Mouse (Mus musculus): ENCODE results near the gene Ccnd2.

Ccnd2 gene

GRCm38 (mm10) chr6:127152106-127152951 is at the start of gene Ccnd2:
Ccnd2 (minus strand) TSS chr6:127152193.
- no peak for ATAC-seq (ENCODE audit: low TSS enrichment)

- ATAC-seq (ENCODE audit: low TSS enrichment), result no peak
These were observed 45.0 kb upstream of the Ccnd2 start for GRCm38 (mm10) chr6:127196985-127197384.

- ATAC-seq (ENCODE audit: low TSS enrichment), result peak; percentile 88
These were observed 29.3 kb upstream of the Ccnd2 start for GRCm38 (mm10) chr6:127181296-127181695.

- no peak for ATAC-seq (ENCODE audit: low TSS enrichment)
These were observed 27.2 kb upstream of the Ccnd2 start for GRCm38 (mm10) chr6:127179056-127179759.

- no peak for ATAC-seq (ENCODE audit: low TSS enrichment)
These were observed 26.0 kb upstream of the Ccnd2 start for GRCm38 (mm10) chr6:127177962-127178361.

- no peak for ATAC-seq (ENCODE audit: low TSS enrichment)
These were observed 25.4 kb upstream of the Ccnd2 start for GRCm38 (mm10) chr6:127177441-127177840.

- ATAC-seq (ENCODE audit: low TSS enrichment), result no peak
These were observed 20.5 kb upstream of the Ccnd2 start for GRCm38 (mm10) chr6:127172461-127172860.

GRCm38 (mm10) chr6:127170734-127171133 is 18.7 kb upstream of the Ccnd2 start:
- ATAC-seq (ENCODE audit: low TSS enrichment), result peak; percentile 41

GRCm38 (mm10) chr6:127165663-127166062 is 13.7 kb upstream of the Ccnd2 start:
- no peak for ATAC-seq (ENCODE audit: low TSS enrichment)

- 0 out of 2 replicates have a peak, but pooled peaks have one; percentile 9 for ATAC-seq (ENCODE audit: low TSS enrichment)
These were observed 10.8 kb upstream of the Ccnd2 start for GRCm38 (mm10) chr6:127162842-127163241.

- ATAC-seq (ENCODE audit: low TSS enrichment), result peak; percentile 58; the same call in 1 of the 2 replicates
These were observed 5.3 kb upstream of the Ccnd2 start for GRCm38 (mm10) chr6:127157321-127157720.

- no peak for ATAC-seq (ENCODE audit: low TSS enrichment)
These were observed 3.5 kb upstream of the Ccnd2 start for GRCm38 (mm10) chr6:127155468-127155867.

GRCm38 (mm10) chr6:127154708-127155268 is 2.8 kb upstream of the Ccnd2 start:
- ATAC-seq (ENCODE audit: low TSS enrichment), result no peak

GRCm38 (mm10) chr6:127153972-127154707 is 2.1 kb upstream of the Ccnd2 start:
- no peak for ATAC-seq (ENCODE audit: low TSS enrichment)

- ATAC-seq (ENCODE audit: low TSS enrichment), result no peak
These were observed 1.4 kb upstream of the Ccnd2 start for GRCm38 (mm10) chr6:127153296-127153800.

- ATAC-seq (ENCODE audit: low TSS enrichment), result no peak
These were observed 358 bp downstream of the Ccnd2 start for GRCm38 (mm10) chr6:127151565-127152105.

GRCm38 (mm10) chr6:127150663-127151564 is 1.1 kb downstream of the Ccnd2 start:
- ATAC-seq (ENCODE audit: low TSS enrichment), result peak; percentile 44

GRCm38 (mm10) chr6:127149944-127150662 is 1.9 kb downstream of the Ccnd2 start:
- ATAC-seq (ENCODE audit: low TSS enrichment), result peak; percentile 26

GRCm38 (mm10) chr6:127149303-127149943 is 2.6 kb downstream of the Ccnd2 start:
- peak; percentile 3; the same call in 1 of the 2 replicates for ATAC-seq (ENCODE audit: low TSS enrichment)
